Mouse (Mus musculus): ENCODE data around the gene Sbp.

GRCm38 (mm10) chr17:23968780-23969179 is 27.3 kb downstream of the Sbp start:
- TF ChIP-seq ZC3H11A (IDR thresholded peaks at IDR 0.05; ENCODE audit: low read depth, low read length) (no peak), MYC (IDR thresholded peaks at IDR 0.05; ENCODE audit: low read depth, low read length) (no peak), HCFC1 (IDR thresholded peaks at IDR 0.05; ENCODE audit: low read depth, low read length) (no peak)

All from CH12.LX (cell line).